Mouse (Mus musculus) R1 (cell line): ENCODE results near the gene 2310011J03Rik.

Source experiments
- DNase-seq: peaks from one replicate; pipeline ENCODE4 v3.0.0-alpha.2; 2018; ENCODE audit warnings: low read depth, low spot score

Gene 2310011J03Rik

DNA sequence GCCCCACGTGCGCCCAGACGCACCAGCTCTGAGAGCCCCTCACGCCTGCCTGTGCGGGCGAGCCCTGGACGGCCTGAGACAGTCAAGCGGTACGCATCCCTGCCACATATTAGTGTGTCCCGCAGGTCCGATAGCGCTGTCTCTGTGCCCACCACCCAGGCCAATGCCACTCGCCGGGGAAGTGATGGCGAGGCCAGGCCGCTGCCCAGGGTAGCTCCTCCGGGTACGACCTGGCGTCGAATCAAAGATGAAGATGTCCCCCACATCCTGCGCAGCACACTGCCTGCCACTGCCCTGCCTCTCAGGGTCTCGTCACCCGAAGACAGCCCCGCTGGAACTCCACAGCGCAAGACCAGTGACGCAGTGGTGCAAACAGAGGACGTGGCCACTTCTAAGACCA lies 5.0 kb downstream of the 2310011J03Rik start:
- no peak for DNase-seq

DNA sequence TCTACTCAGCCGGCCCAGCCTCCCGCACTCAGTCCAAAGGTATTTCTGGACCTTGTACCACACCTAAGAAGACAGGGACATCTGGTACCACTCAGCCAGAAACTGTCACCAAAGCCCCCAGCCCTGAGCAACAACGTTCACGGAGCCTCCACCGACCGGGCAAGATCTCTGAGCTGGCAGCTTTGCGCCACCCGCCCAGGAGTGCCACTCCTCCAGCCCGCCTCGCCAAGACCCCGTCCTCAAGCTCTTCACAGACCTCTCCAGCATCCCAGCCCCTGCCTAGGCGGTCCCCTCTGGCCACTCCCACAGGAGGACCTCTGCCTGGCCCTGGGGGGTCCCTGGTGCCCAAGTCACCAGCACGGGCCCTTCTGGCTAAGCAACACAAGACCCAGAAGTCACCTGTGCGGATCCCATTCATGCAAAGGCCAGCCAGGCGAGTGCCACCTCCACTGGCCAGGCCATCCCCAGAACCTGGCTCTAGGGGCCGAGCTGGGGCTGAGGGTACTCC lies 5.8 kb downstream of the 2310011J03Rik start:
- no peak for DNase-seq

DNA sequence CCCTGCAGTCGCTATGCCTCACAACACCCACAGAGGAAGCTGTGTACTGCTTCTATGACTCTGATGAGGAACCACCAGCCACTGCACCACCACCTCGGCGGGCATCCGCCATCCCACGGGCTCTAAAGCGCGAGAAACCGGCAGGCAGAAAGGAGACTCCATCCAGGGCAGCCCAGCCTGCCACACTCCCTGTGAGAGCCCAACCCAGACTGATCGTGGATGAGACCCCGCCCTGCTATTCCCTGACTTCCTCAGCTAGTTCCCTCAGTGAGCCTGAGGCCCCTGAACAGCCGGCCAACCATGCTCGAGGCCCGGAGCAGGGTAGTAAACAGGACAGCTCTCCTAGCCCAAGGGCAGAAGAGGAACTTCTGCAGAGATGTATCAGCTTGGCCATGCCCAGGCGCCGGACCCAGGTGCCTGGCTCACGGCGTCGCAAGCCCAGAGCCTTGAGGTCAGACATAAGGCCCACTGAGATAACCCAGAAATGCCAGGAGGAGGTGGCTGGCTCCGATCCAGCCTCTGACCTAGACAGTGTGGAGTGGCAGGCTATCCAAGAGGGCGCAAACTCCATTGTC lies 6.6 kb downstream of the 2310011J03Rik start:
- no peak for DNase-seq

DNA sequence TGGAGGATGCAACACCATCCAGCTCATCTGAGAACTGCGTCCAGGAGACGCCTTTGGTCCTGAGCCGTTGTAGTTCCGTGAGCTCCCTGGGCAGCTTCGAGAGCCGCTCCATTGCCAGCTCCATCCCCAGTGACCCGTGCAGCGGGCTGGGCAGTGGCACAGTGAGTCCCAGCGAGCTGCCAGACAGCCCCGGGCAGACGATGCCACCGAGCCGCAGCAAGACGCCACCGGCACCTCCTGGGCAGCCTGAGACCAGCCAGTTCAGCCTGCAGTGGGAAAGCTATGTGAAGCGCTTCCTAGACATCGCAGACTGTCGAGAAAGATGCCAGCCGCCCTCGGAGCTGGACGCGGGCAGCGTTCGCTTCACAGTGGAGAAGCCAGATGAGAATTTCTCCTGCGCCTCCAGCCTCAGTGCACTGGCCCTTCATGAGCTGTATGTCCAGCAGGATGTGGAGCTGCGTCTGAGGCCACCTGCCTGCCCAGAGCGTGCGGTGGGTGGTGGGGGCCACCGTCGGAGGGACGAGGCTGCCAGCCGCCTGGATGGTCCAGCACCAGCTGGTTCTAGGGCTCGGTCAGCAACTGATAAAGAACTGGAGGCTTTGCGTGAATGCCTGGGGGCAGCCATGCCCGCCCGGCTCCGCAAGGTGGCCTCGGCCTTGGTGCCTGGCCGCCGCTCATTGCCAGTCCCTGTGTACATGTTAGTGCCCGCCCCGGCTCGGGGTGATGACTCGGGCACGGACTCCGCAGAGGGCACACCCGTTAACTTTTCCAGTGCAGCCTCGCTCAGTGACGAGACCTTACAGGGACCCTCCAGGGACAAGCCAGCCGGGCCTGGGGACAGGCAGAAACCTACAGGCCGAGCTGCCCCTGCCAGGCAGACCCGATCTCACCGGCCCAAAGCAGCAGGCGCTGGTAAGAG lies 7.5 kb downstream of the 2310011J03Rik start:
- no peak for DNase-seq

DNA sequence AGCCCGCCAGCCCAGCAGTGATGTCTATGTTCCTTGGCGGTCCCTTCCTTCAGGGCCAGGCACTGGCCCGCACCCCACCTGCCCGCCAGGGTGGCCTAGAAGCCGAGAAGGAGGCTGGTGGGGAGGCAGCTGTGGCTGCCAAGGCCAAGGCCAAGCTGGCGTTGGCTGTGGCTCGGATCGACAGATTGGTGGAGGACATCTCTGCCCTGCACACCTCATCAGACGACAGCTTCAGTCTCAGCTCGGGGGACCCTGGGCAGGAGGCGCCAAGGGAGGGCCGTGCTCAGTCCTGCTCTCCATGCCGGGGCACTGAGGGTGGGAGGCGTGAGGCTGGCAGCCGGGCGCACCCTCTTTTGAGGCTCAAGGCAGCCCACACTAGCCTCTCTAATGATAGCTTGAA lies 8.8 kb downstream of the 2310011J03Rik start:
- DNase-seq: no peak

DNA sequence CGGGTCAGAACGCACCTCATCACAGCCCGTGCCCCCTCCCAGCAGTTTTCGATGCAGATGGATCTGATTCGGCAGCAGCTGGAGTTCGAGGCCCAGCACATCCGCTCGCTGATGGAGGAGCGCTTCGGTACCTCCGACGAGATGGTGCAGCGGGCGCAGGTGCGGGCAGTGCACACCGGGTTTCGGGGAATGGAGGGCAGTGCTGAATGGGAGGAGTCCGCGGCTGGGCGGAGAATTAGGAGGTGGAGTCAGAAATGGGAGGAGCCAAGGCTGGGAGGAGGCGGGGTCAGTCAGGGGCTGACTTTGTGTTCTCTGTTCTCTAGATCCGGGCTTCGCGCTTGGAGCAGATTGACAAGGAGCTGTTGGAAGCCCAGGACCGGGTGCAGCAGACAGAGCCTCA lies 15.5 kb downstream of the 2310011J03Rik start:
- DNase-seq: peak; percentile 91

DNA sequence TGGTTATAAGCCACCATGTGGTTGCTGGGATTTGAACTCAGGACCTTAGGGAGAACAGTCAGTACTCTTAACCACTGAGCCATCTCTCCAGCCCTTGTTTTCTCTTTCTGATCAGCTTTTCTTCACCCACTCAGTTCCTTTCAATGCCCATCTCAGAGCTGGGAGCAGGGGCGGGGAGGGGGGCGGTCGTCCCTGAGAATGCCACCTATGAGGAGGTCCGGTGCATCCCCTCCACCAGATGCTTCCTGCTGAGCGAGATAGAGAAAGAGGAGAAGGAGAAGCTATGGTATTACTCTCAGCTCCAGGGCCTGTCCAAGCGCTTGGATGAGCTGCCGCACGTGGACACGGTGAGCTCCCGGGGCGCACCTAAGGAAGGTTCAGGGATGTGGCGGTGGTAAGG lies 15.9 kb downstream of the 2310011J03Rik start:
- no peak for DNase-seq

DNA sequence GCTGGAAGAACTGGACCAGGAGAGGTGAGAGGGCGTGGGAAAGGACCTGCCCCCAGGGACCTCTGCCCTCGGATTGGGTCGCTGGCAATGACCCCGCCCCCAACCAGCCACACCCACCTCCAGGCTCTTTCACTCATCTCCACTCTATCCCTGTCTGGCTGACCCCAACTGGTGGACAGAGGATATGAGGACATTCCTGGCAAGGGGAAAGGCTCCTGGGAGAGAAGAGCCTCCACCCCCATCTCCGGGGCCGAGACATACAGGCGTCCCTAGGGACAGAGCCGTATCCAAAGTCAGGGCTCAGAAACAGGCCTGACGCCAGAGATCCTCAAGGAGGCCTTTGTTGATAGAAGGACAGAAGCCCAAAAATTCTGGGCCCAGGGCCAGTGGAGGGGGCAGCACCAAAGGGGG lies 17.9 kb downstream of the 2310011J03Rik start:
- peak; percentile 62 for DNase-seq

DNA sequence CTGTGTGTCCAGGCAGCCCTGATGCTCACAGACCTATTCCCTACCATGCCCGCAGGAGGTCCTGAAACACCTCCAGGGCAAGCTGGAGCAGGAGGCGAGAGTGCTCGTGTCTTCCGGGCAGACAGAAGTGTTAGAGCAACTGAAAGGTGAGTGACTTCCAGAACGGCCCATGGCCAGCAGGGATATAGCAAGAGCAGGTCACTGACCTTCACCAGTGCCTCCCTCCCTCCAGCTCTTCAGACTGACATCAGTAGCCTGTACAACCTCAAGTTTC lies 18.3 kb downstream of the 2310011J03Rik start:
- no peak for DNase-seq

DNA sequence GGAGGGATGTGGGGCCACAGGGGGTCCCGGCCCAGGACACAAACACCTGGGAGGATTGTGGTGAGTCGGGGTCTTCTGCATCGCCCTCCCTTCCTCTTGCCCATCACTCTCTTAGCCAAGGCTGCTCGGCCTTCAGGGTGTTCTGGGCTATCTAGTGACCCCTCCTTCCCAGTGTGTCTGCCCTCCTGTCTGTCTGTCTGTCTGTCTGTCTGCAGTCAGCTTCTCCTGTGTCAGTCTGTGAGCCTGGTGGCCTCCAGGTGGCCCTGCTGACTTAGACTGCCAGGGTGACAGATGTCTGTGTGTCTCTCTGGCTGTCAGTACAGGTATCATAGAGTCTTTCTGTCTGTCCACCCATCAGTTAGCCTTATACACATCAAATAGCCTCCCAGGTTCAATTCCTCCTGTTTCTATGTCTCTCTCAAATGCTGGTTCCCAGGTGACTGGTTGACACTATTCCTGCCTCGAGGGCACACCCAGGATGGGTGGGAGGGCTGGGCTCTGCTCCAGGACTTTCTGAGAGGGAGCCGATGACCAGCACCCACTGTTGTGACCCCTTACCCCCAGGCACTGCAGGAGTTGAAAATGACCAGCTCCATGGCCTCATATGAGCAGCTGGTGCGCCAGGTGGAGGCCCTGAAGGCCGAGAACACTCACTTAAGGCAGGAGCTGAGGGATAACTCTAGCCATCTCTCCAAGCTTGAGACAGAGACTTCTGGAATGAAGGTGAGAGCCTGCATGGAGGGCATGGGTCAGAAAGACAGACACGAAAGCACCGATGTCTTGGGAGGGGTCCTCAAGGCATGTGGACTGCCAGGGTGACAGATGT lies 18.9 kb downstream of the 2310011J03Rik start:
- no peak for DNase-seq

DNA sequence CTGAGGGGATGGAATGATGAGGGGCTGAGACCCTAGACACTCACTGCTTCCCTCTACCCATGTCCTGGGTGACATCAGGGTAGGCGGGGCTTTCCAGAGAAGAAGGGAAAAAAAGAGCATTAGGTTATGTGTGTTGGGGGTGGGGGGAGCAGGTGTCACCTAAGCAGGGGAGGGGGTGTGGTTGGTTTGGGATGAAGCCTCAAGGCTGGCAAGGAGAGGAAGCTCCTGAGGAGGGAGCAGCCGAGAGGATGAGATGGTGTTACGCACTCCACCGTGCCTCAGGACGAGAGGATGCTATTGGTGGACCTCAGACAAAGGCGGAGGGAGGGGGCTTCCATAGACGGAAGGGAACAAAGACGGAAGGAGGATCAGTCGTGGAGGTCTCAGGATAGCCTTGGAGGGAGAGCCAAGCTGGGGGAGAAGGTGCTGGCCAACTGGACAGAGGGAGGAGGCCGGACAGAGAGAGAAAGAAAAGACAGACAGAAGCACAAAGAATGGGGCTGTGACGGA lies 19.6 kb downstream of the 2310011J03Rik start:
- no peak for DNase-seq

DNA sequence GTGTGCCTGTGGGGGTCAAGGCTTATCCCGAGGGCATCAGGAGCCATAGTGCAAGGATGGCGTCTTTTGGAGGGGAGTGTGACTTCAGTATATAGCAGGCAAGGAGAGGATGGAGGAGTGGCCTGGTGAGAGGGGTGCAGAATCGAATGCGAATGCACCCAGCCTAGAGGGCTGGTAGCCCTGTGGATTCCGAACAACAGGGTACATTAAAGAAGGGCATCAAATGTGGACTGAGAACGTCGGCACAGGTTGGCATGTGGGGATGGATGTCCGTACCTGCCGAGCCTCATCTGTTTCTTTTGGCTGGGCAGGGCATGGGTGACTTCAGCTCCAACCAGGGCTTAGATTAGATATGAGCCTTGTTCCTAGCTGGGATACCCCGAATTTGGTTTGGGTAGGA lies 20.5 kb downstream of the 2310011J03Rik start:
- DNase-seq: no peak

DNA sequence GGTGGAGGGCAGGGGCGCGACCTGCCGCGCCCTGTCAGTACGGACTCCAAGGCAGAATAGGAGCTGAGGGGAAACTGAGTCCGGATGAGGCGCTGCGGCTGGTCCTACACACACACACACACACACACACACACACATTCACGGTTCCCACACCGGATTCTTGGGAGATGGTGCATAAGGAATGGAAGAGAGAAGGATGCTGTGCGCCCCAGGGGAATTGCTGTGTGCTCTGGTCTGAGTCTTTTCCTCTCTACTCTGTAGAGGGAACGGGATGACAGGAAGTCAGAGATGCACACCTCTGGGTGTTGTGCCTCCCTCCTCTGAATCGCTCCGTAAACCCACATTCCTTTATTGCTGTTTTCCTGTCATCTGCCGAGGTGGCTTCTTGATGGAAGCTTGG lies 21.0 kb downstream of the 2310011J03Rik start:
- no peak for DNase-seq

DNA sequence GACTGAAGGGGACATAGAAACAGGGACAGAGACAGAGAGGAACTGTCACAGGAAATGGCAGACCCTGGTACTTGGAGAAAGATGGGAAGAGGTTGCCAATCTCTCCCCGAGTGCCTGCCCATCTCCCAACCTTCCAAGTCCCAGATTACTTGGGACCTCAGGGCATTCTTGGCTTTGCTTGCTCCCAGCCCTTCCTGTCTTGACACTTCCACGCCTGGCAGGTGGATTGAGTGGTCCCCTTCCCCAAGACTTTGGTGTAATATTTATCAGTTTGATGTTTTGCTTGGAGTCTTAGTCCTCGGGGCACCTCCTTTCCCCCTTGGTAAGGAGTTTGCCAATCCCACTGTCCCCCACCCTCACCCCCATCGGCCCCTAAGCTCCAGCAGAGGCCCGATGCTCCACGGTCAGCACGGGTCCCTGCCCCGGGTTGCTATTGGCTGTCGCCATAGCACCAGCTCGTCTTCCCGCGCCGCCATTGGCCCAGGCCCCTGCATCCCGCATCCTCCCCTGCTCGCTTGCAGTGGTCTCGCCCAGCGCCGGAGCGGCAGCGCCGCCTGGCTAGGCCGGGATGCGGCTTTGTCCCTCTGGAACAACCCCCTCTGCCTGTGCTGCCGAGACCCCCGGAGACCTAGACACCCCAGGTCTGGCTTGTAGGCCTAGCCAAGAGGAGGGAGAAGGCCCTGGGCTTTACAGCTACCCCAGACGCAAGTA lies 21.6 kb downstream of the 2310011J03Rik start:
- peak; percentile 65 for DNase-seq

DNA sequence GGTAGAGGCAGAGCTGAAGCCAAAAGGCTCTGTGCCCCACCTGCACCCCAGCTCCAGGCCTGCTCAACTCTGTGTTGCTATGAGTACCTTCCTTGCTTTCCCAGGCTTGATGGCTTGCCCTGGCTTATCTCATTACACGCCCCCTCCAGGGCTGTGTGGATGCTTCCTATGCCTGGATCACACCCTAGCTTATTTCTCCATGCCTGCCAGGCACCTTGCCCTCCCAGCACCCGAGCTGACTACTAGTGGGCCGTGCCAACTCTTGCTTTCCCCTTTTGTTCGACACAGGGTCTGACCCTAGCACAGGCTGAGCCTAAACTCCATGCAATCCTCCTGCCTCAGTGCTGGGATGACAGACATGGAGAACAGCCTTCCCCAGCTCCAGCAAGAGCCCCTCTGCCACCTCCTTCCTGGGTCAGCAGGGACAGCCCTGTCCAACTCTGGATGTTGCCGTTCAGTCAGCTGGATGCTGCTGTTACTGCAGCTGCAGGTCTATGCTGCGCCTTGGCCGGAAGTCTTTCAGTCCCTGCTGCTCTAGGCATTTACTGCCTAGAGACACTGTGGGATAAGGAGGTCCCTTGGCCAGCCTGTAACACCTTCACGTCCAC lies 22.7 kb downstream of the 2310011J03Rik start:
- DNase-seq: no peak

DNA sequence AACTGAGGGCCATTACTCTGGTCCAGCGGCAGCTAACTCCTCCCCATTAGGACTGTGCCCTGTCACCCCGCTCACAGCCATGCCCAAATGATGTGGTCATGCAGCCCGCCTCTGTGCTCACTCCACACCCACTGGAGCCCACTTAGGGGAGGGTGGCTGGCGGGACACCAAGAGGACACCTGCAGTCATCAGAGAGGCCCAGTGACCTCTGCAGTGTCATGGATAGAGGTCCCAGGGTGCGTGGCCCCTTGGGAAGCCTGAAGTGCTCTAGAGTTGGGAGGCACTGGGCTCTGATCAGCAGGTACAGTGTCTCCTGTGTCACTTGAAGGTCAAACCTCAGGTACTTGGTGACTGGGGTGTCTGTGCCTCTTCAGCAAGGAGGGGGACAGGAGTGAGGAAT lies 23.5 kb downstream of the 2310011J03Rik start:
- no peak for DNase-seq

DNA sequence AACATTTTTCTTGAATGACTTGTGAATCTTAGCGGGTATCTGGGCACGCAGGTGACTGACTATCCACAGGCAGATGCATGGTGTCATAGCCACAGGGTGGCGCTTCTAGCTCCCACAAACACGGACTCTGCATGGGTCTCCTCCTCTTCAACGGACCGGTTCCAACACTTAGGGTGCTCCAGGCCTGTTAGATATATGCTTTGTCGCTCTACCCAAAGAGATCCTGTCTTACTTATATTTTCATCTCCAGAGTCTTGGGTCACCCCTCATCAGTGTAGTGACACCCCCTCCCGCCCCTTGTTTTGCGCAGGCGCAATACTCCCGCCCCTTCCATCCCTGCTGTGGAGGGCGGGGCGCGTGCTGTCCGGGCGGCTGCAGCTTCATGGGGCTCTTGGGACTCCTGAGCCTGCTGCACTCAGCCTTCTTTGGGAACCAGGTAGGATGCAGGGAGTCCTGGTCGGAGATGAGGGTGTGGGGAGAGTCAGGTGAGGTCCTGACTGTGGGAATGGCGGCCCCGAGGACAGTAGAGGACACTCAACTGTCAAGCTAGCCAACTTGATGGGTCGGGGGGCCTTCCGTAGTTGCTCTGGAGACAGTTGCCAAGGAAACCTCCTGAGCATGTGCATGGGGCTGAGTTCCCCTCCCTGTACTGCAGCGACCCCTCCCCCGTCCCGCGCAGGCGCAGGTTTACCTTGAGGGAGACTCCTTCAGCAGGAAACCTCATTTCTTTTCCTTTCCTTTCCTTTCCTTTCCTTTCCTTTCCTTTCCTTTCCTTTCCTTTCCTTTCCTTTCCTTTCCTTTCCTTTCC lies 24.5 kb downstream of the 2310011J03Rik start, which contains the start of gene Apc2:
Gene Apc2 (plus strand): TSS at position 360 of the 808 bp plus-strand sequence.
- DNase-seq: peak; percentile 88

DNA sequence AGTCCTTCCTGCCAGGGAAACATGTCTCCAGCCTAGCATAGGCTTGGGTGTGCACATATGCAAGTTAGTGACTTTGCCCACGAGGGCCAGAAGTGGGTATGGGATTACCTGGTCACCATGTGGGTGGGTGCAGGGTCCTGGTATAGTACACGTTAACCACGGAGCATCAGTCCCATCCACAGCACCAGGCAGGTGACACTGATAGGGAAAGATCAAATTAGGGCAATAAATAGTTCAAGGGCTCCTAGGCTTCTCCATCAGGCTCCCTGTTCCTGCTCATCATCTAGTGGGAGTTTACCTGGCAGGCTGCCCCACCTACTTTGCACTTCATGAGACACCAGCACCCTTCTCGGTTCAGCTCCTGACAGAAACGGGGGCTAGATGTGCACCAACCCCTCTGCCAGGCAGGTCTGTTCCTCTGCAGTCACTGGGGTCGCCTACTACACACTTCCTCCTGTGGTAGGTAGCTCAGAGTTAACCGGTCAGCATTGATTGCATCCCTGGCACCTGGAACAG lies 25.5 kb downstream of the 2310011J03Rik start:
- no peak for DNase-seq

DNA sequence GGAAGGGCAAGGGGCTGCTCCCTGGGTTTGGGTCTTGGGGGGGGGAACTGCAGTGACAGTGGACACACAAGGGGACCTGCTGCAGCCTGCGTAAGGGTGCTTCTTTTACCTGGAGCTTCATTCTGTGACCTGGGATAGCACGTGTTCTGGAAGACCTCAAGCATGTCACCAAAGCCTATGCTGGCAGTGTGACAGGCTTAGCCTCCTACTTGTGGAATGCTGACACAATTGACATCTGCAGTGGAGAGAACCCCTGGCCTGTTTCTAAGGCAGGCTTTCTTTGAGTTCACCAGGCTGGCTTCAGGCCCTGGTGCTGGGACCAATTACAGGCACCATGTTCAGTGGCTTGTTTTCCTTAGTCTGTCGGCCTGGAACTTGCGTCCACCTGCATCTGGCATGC lies 26.0 kb downstream of the 2310011J03Rik start:
- DNase-seq: no peak

DNA sequence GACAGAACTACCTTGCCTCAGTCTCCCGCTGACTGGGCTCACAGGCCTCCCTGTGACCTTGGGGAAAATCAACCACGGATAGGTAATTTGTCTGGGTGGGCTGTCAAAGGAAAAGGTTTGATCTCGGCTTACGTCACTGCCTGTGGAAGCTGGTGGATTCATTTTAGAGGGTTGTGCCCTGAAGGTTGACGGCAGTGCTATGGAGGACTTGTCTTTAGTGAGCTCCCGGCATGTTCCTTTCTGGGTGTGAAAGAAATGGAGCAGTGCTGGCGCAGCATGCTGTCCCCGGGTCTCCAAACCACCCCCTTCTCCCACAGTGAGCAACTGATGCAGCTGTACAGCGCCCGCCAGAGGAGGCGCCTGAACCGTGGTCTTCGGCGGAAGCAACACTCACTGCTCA lies 27.0 kb downstream of the 2310011J03Rik start:
- peak; percentile 65 for DNase-seq
